Mouse (Mus musculus) forebrain, embryonic 16.5 days (tissue): Measurements from ENCODE around the gene Fsd1l. TPM values are rescaled to one million over a fixed set of nuclear protein-coding genes. Genes with fewer than 3 reads are reported as not detected.

Source experiments
- ATAC-seq: fragments of 200-750 bp; cut with Nextera tagmentation; 2 replicates; pipeline ENCODE4 v1.8.0; 2017; ENCODE audit warnings: mild to moderate bottlenecking, moderate library complexity
- H3K27ac ChIP-seq: fragments of 300-500 bp; sonication (generic); 2 replicates; pipeline ENCODE4 v1.5.1; 2014; ENCODE audit warnings: low read length, control low read depth
- H3K27me3 ChIP-seq: fragments of 300-500 bp; sonication (generic); replicated peaks from 2 replicates; pipeline ENCODE4 v1.6.1; 2014; ENCODE audit warnings: low read length; ENCODE audit not compliant: control insufficient read depth, insufficient read depth
- H3K36me3 ChIP-seq: fragments of 300-500 bp; sonication (generic); 2 replicates; pipeline ENCODE4 v1.6.1; 2014; ENCODE audit not compliant: control insufficient read depth, insufficient read depth
- H3K4me1 ChIP-seq: fragments of 300-500 bp; sonication (generic); replicated peaks from 2 replicates; pipeline ENCODE4 v1.6.1; 2014; ENCODE audit warnings: low read length; ENCODE audit not compliant: control insufficient read depth, insufficient read depth
- H3K4me2 ChIP-seq: fragments of 300-500 bp; sonication (generic); 2 replicates; pipeline ENCODE4 v1.6.1; 2014; ENCODE audit warnings: mild to moderate bottlenecking, low read length, control low read depth
- H3K4me3 ChIP-seq: fragments of 300-500 bp; sonication (generic); replicated peaks from 2 replicates; pipeline ENCODE4 v1.5.1; 2014; ENCODE audit warnings: mild to moderate bottlenecking, low read length, control low read depth
- H3K9ac ChIP-seq: fragments of 300-500 bp; sonication (generic); replicated peaks from 2 replicates; pipeline ENCODE4 v1.6.1; 2014; ENCODE audit warnings: low read depth, low read length, control low read depth
- H3K9me3 ChIP-seq: fragments of 300-500 bp; sonication (generic); 2 replicates; pipeline ENCODE4 v1.6.1; 2016; ENCODE audit warnings: low read length; ENCODE audit not compliant: control insufficient read depth
- WGBS: fragments of 180-500 bp; shearing (Covaris S2); extraction: QIAGEN DNeasy Blood & Tissue Kit; methylation state at CpG from one replicate; pipeline ENCODE4 v1.1.7; 2014; 5-methylcytosine and 5-hydroxymethylcytosine counted together
- polyA plus RNA-seq: library from polyadenylated mRNA; unstranded; fragments of >200 nt; fragmentation: Nextera tagmentation; extraction: Ambion mirVana; gene quantifications from 2 replicates; pipeline ENCODE4 v1.2.1, GENCODE M21; 2015

The Fsd1l gene
- polyA plus RNA-seq, 1 experiment from 2014 or later: 51.8 TPM

DNA sequence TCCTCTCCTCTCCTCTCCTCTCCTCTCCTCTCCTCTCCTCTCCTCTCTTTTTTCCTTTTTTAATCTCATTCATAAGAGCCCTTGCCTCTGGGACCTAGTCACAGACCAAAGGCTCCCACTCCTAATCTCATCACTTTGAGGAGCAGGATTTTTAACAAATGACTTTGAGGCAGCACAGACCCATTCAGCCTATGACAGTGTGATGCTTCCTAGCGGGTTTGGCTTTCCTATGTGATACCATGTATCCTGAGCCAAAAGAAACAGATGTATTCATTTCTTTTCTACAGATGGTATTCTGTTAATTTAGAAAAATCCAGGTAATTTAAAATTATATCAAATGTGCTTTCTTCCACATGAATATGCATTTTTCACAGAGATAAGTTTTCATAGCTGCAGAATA, 7.6 kb upstream of the Fsd1l start:
- Histone ChIP-seq H3K27me3 (no peaks in the 10 kb centered on the region), H3K36me3 (no peaks in the 10 kb centered on the region), H3K27ac (no peak overlapping the region), H3K4me3 (no peak overlapping the region), H3K9me3 (no peaks in the 10 kb centered on the region), H3K4me2 (no peak overlapping the region), H3K4me1 (peaks cover 10% of the 10 kb centered on the region), H3K9ac (no peak overlapping the region)
- WGBS: 64% methylated on average over 1 of the region's 1 CpGs
- ATAC-seq: peak; percentile 84

GRCm38 (mm10) chr4:53624816-53625215, 6.5 kb upstream of the Fsd1l start:
- Histone ChIP-seq H3K27ac (peak overlapping the region; percentile 42), H3K36me3 (no peaks in the 10 kb centered on the region), H3K4me2 (no peak overlapping the region), H3K4me1 (peaks cover 10% of the 10 kb centered on the region), H3K4me3 (no peak overlapping the region), H3K27me3 (no peaks in the 10 kb centered on the region), H3K9ac (no peak overlapping the region), H3K9me3 (no peaks in the 10 kb centered on the region)
- ATAC-seq: peak; percentile 41
- WGBS: 23% methylated on average over 4 of the region's 4 CpGs

- ATAC-seq: peak; percentile 8; the same call in 1 of the 2 replicates
- 61% methylated on average over 3 of the region's 3 CpGs for WGBS
- Histone ChIP-seq H3K36me3 (no peaks in the 10 kb centered on the region), H3K4me1 (peaks cover 11% of the 10 kb centered on the region), H3K9me3 (no peaks in the 10 kb centered on the region), H3K27me3 (no peaks in the 10 kb centered on the region), H3K4me3 (no peak overlapping the region), H3K27ac (peak overlapping the region; percentile 42), H3K4me2 (no peak overlapping the region), H3K9ac (no peak overlapping the region)
Measured at GRCm38 (mm10) chr4:53625263-53625662, 6.0 kb upstream of the Fsd1l start.

GRCm38 (mm10) chr4:53628924-53629323, 2.3 kb upstream of the Fsd1l start:
- 60% methylated on average over 4 of the region's 4 CpGs for WGBS
- H3K27me3 ChIP-seq: no peaks in the 10 kb centered on the region
- H3K9ac ChIP-seq: no peak overlapping the region
- H3K4me3 ChIP-seq: no peak overlapping the region
- ATAC-seq: no peak
- H3K9me3 ChIP-seq: no peaks in the 10 kb centered on the region
- H3K4me2 ChIP-seq: no peak overlapping the region
- H3K4me1 ChIP-seq: peaks cover 30% of the 10 kb centered on the region
- H3K36me3 ChIP-seq: no peaks in the 10 kb centered on the region
- no peak overlapping the region for H3K27ac ChIP-seq

GRCm38 (mm10) chr4:53630963-53631315, 332 bp upstream of the Fsd1l start:
- peak; percentile 61 for ATAC-seq

GRCm38 (mm10) chr4:53632011-53632349, 709 bp downstream of the Fsd1l start:
- no peaks in the 10 kb centered on the region for H3K36me3 ChIP-seq
- H3K27me3 ChIP-seq: no peaks in the 10 kb centered on the region
- peaks cover 44% of the 10 kb centered on the region for H3K4me1 ChIP-seq
- peak overlapping the region; percentile 91 for H3K27ac ChIP-seq
- H3K9ac ChIP-seq: peak overlapping the region; percentile 77
- peak overlapping the region; percentile 89 for H3K4me3 ChIP-seq
- WGBS: 0% methylated on average over 5 of the region's 5 CpGs
- no peaks in the 10 kb centered on the region for H3K9me3 ChIP-seq
- peak overlapping the region; percentile 75 for H3K4me2 ChIP-seq
- ATAC-seq: no peak

More at GRCm38 (mm10) chr4:53630963-53631315, 332 bp upstream of the Fsd1l start:
- Histone ChIP-seq H3K27ac (peak overlapping the region; percentile 91), H3K27me3 (no peaks in the 10 kb centered on the region), H3K9ac (peak overlapping the region; percentile 77), H3K4me3 (peak overlapping the region; percentile 89), H3K4me1 (peaks cover 35% of the 10 kb centered on the region), H3K9me3 (no peaks in the 10 kb centered on the region), H3K36me3 (no peaks in the 10 kb centered on the region), H3K4me2 (peak overlapping the region; percentile 75)
- whole genome bisulfite sequencing: 2% methylated on average over 12 of the region's 12 CpGs

GRCm38 (mm10) chr4:53635336-53635735, 4.1 kb downstream of the Fsd1l start:
- no peaks in the 10 kb centered on the region for H3K27me3 ChIP-seq
- no peak for ATAC-seq
- H3K4me2 ChIP-seq: peak overlapping the region; percentile 13; the same call in 1 of the 2 replicates
- H3K4me3 ChIP-seq: no peak overlapping the region
- WGBS: 17% methylated on average over 3 of the region's 3 CpGs
- H3K27ac ChIP-seq: no peak overlapping the region
- H3K36me3 ChIP-seq: no peaks in the 10 kb centered on the region
- no peaks in the 10 kb centered on the region for H3K9me3 ChIP-seq
- H3K4me1 ChIP-seq: peaks cover 60% of the 10 kb centered on the region
- H3K9ac ChIP-seq: no peak overlapping the region

GRCm38 (mm10) chr4:53637269-53637909, 6.1 kb downstream of the Fsd1l start:
- Histone ChIP-seq H3K27ac (0 out of 2 replicates have a peak overlapping the region, but pooled peaks have one; percentile 19), H3K4me2 (no peak overlapping the region), H3K36me3 (peaks cover 5% of the 10 kb centered on the region; the same call in 1 of the 2 replicates), H3K4me3 (no peak overlapping the region), H3K9me3 (peaks cover 2% of the 10 kb centered on the region; the same call in 1 of the 2 replicates), H3K27me3 (no peaks in the 10 kb centered on the region), H3K4me1 (peaks cover 56% of the 10 kb centered on the region), H3K9ac (no peak overlapping the region)
- ATAC-seq: peak; percentile 72; the same call in 1 of the 2 replicates
- WGBS: 25% methylated on average over 7 of the region's 7 CpGs

GRCm38 (mm10) chr4:53638549-53639123, 7.4 kb downstream of the Fsd1l start:
- H3K4me3 ChIP-seq: no peak overlapping the region
- H3K27ac ChIP-seq: no peak overlapping the region
- WGBS: 63% methylated on average over 7 of the region's 7 CpGs
- H3K36me3 ChIP-seq: peaks cover 5% of the 10 kb centered on the region; the same call in 1 of the 2 replicates
- ATAC-seq: no peak
- H3K27me3 ChIP-seq: no peaks in the 10 kb centered on the region
- no peak overlapping the region for H3K9ac ChIP-seq
- peaks cover 2% of the 10 kb centered on the region; the same call in 1 of the 2 replicates for H3K9me3 ChIP-seq
- no peak overlapping the region for H3K4me2 ChIP-seq
- peaks cover 45% of the 10 kb centered on the region for H3K4me1 ChIP-seq
